Mouse (Mus musculus) adrenal gland (tissue): ENCODE data around the gene Scn3b.

Source experiments
- intact Hi-C: fragments of 180-260 bp; cut with DNase I; formaldehyde crosslinking; loops from one replicate; pipeline ENCODE4 v1.15.1; 2025

Scn3b gene

DNA sequence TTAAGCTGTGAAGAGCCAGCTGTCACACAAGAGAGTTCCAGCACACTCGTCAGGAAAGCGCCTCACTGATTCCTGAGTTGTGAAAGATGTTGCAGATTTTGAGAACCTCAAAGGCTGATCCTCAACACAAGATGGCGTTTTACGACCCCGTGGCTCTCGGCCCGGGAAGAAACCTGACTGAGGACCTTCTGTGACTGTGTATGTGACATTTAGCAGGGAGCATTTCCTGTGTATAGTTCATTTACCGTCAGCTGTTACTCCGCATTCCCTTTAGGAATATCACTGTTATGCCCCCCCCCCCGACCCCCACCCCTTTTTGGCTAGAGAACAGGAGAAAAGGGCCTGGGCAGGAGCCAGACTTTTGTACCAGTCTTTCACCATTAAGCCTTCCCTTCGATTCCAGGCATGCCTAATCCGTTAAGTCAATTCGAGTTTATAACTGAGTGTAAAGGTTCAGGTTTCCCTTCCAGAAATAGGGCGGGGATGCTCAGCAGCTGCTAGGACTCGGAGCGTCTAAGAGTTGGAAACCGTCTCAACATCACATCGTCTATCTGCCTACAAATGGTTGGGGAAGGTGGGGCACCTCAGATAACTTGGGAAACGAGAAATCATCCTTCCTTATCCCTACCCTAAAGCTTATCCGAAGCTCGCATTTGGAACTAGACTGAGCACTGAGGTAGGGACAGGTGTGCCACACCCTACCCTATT lies 823 bp upstream of the Scn3b start:
- intact Hi-C loops = no loop called here

- intact Hi-C loops = no loop called here
Measured at GRCm38 (mm10) chr9:40268748-40269102, 292 bp upstream of the Scn3b start.

GRCm38 (mm10) chr9:40269880-40270279 lies 863 bp downstream of the Scn3b start:
- intact Hi-C loops = loop anchor here (5.0 kb wide), 1 partner anchor 38 kb away; no protein-coding TSS in a partner anchor

DNA sequence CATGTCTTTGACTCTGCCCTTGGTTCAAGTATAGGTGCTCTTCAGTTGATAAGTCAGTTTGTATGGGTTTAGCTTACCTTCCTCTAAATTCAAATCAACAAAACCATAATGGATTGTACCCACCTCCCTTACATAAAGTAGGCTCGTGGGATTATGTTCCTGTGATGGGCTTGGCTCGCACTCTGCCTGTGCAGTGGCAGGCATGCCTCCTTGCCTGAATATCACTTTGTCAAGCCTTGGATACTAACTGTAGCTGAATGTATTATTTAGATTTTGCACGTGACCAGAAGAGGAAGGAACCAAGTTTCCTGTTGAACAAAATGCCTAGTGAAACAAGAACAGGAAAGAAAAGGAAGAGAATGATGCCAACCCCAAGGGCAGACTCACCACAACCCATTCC lies 2.1 kb downstream of the Scn3b start:
- intact Hi-C loops = loop anchor here (5.0 kb wide), 1 partner anchor 39 kb away; no protein-coding TSS in a partner anchor

DNA sequence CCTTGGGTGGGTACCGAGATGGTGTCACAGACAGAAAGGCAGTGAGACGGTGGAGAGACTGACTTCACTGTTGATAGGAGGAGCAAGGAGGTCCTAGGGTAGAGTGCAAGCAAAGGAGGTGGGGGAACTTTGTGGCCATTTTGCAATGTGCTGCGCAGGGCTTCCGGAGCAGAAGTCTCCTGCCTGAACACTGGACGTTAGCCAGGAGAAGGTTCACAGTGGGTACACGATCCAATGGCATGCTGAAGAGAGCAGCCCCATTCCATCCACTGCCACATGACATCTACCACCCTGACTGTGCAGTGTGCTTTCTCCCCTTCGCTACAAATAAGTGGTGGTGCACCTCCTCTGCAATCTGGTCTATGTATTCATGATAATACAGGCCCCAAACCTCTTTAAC lies 3.8 kb downstream of the Scn3b start:
- intact Hi-C loops = loop anchor here (5.0 kb wide), 1 partner anchor 41 kb away; no protein-coding TSS in a partner anchor

DNA sequence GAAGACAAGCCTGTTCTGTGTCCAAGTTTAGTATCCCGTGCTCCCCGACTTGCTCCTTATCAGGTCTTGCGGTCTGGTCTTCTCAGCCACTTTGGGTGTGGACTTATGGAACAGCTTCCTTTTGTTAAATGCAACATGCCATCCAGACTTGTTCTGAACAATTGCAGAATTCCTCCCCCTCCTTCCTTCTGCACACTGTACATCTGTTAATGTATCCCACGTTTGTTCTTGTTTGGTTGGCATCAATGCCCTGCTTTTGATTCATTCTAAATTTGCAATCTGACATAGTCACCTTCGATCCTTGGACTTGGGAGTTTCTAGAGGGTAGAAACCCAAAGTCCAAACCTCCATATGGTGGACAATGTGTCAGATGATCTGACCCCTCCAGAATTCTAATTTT lies 6.9 kb downstream of the Scn3b start:
- intact Hi-C loops = no loop called here

- intact Hi-C loops = no loop called here
Measured at GRCm38 (mm10) chr9:40277671-40278070, 8.7 kb downstream of the Scn3b start.

DNA sequence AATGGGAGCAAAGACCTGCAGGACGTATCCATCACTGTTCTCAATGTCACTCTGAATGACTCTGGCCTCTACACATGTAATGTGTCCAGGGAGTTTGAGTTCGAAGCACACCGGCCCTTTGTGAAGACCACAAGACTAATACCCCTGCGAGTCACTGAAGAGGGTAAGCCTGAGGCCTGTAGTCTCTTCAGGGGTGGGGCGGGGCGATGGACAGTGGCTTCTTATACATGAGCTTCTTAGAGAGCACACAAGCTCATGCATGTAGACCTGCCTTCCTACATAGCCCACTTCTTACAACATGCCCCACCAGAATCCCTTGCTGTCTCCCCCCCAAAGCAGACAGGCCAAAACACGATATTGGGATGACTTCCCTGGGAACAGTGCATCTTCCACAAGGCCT lies 10.4 kb downstream of the Scn3b start:
- intact Hi-C loops = no loop called here

- intact Hi-C loops = loop anchor here (5.0 kb wide), 1 partner anchor 41 kb away; no protein-coding TSS in a partner anchor
Measured at GRCm38 (mm10) chr9:40282968-40283367, 14.0 kb downstream of the Scn3b start.

- intact Hi-C loops = no loop called here
Measured at GRCm38 (mm10) chr9:40292475-40292874, 23.5 kb downstream of the Scn3b start.

- intact Hi-C loops = no loop called here
Measured at GRCm38 (mm10) chr9:40293286-40293685, 24.3 kb downstream of the Scn3b start.

- intact Hi-C loops = no loop called here
Measured at GRCm38 (mm10) chr9:40293740-40294139, 24.7 kb downstream of the Scn3b start.

- intact Hi-C loops = no loop called here
Measured at GRCm38 (mm10) chr9:40294210-40294609, 25.2 kb downstream of the Scn3b start.

GRCm38 (mm10) chr9:40294866-40295265 lies 25.8 kb downstream of the Scn3b start:
- intact Hi-C loops = no loop called here

- intact Hi-C loops = no loop called here
Measured at GRCm38 (mm10) chr9:40296251-40296650, 27.2 kb downstream of the Scn3b start.

GRCm38 (mm10) chr9:40297969-40298368 lies 29.0 kb downstream of the Scn3b start:
- intact Hi-C loops = no loop called here

DNA sequence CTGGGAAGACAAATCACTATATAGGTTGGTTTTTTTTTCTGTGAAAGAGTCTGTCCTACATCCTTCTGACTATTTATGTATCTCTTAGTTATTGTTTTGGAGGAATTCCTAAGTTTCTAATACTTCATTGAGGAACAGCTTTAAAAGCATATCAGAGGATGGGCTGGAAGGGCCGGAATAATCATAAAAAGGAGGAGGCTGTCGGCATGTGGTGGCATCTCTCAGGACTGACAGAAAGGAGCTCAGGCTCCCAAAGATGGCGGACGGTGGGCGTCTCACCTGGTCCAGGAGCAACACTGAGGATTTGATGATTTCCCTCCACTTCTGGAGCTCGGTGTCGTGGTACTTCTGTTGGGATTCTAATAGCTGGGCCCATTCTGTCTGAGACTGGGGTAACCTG lies 30.3 kb downstream of the Scn3b start:
- intact Hi-C loops = no loop called here

DNA sequence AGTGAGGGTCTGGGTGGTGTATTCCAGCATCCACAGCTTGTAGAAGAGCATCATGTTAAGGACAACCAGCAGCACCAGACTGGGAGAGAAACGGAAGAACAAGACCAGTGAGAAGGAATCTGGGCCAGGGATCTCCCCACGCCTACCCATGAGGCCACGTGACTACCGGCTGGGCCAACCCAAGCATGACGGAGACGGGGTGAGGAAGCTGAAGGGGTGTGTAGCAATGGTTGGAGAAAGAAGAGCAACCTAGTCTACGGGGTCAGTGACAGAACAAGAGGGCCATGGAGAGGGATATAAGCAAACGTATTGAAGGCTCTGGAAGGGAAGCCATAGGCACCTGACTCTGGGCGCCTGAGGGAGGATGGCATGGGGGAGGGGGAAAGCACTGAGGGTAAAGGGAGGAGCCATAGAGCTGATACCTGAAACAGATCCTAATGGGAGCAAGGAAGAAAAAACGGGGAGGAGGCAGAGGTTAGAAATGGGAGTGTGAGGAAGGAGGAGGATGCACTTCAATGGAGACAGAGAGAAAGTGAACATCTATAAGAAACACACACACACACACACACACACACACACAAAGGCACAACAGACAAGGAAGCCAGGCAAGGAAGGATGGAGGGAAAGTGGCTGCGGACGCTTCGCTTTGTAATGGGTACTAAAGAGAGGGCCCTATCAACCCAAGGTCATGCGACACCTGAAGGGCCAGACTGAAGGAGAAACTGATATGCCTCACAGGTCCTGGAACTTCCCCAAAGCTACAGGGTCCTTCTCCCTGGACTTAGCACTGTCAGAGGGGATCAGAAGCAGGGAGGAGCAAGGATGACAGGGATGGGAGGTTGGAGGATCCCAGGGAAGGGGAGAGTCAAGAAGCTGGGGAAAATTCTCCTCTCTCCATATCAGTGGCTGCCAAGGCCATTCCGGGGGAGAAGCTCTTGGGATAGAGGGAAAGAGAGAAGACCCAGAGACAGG lies 31.3 kb downstream of the Scn3b start:
- intact Hi-C loops = no loop called here

- intact Hi-C loops = no loop called here
Measured at GRCm38 (mm10) chr9:40301475-40301874, 32.5 kb downstream of the Scn3b start.

DNA sequence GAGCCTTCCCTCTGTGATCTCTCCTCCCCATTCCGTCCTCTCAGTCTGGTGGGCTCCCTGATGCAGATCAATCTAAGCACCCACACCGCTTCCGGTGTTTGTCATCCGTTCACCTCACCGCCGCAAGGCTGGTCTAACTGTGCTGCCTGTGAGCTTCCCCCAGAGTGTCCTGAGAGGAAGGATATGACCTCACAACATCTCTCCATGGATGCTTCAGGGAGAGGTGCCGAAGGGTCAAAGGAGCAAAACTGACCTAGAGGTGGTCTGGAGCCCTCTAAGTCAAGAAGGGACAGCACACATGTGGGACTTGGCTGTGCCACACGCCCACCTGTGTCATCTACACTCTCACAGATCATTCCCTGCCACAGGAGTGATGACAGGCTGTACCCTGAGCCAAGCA lies 33.4 kb downstream of the Scn3b start:
- intact Hi-C loops = no loop called here

DNA sequence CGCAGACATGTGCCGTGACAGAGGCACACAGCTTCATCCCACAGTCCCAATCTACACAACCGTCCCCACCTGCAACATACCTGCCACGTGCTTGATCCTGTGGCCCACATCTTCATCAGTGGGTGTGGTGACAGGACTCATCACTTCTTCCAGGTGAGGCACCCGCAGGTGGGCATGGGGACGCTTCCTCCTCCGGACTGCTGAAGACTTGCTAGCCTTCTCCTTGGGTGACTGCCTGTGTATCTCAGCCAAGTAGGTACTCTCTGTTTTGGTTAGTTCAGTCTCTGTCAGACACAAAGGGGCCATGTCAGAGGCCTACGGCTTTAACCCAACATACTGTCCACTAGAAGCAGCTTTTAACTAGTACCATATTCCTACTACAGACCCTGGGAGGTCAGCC lies 35.2 kb downstream of the Scn3b start:
- intact Hi-C loops = no loop called here

DNA sequence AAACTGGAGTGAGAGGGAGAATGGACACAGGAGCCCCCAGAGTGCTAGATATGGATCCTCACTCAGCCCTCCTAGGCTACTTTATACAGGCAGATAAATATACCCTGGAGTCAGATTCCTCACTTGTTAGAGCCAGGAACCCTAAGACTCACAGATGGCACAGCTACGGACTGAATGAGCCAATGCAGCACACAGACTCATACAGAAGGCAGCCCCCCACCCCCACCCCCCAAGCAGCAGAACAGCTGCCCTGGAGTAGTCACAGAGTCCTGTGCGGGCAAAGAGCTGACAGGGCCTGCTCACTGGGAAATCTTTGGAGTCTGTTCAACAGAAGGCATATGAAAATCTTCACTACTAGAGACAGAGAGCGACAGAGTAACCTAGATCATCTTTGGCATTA lies 38.3 kb downstream of the Scn3b start:
- intact Hi-C loops = no loop called here
